Mouse (Mus musculus) telencephalon, adult 2 months (tissue): Measurements from ENCODE around the gene Strn4.
A peak's percentile ranks its signal among the peaks of the same experiment; 100 is the strongest.

Source experiments
- DNase-seq: peaks from one replicate; pipeline ENCODE4 v3.0.0-alpha.2; 2011; ENCODE audit warnings: low read depth, low spot score

Gene Strn4

GRCm38 (mm10) chr7:16841561-16842560 is 26.2 kb downstream of the Strn4 start:
- no peak for DNase-seq

- DNase-seq: no peak
Observed at GRCm38 (mm10) chr7:16842645-16843063, 27.0 kb downstream of the Strn4 start, which contains the start of gene Prkd2. Gene Prkd2 (plus strand): TSS chr7:16842902.

GRCm38 (mm10) chr7:16843441-16844171 is 27.9 kb downstream of the Strn4 start:
- no peak for DNase-seq

- DNase-seq: no peak
Observed at GRCm38 (mm10) chr7:16844696-16845071, 29.0 kb downstream of the Strn4 start.

- no peak for DNase-seq
Observed at GRCm38 (mm10) chr7:16845072-16845819, 29.6 kb downstream of the Strn4 start.

GRCm38 (mm10) chr7:16845820-16846167 is 30.1 kb downstream of the Strn4 start:
- DNase-seq: no peak

- DNase-seq: no peak
Observed at GRCm38 (mm10) chr7:16846775-16847174, 31.1 kb downstream of the Strn4 start.

GRCm38 (mm10) chr7:16847507-16847906 is 31.8 kb downstream of the Strn4 start:
- no peak for DNase-seq

GRCm38 (mm10) chr7:16848579-16848978 is 32.9 kb downstream of the Strn4 start:
- DNase-seq: no peak

- DNase-seq: no peak
Observed at GRCm38 (mm10) chr7:16851636-16852035, 35.9 kb downstream of the Strn4 start.

GRCm38 (mm10) chr7:16853302-16853831 is 37.7 kb downstream of the Strn4 start:
- no peak for DNase-seq

GRCm38 (mm10) chr7:16858336-16858735 is 42.6 kb downstream of the Strn4 start:
- no peak for DNase-seq

- DNase-seq: peak; percentile 33
Observed at GRCm38 (mm10) chr7:16859902-16860651, 44.4 kb downstream of the Strn4 start.

- DNase-seq: no peak
Observed at GRCm38 (mm10) chr7:16867488-16867887, 51.8 kb downstream of the Strn4 start.

- peak; percentile 99 for DNase-seq
Observed at GRCm38 (mm10) chr7:16869497-16869896, 53.8 kb downstream of the Strn4 start.

- no peak for DNase-seq
Observed at GRCm38 (mm10) chr7:16871600-16871999, 55.9 kb downstream of the Strn4 start.

- DNase-seq: no peak
Observed at GRCm38 (mm10) chr7:16872478-16872877, 56.8 kb downstream of the Strn4 start.

GRCm38 (mm10) chr7:16873392-16873791 is 57.7 kb downstream of the Strn4 start:
- no peak for DNase-seq

- peak; percentile 76 for DNase-seq
Observed at GRCm38 (mm10) chr7:16874190-16874589, 58.5 kb downstream of the Strn4 start.

GRCm38 (mm10) chr7:16874756-16875309 is 59.1 kb downstream of the Strn4 start:
- peak; percentile 100 for DNase-seq

GRCm38 (mm10) chr7:16875310-16875325 is 59.4 kb downstream of the Strn4 start, which contains the start of gene Dact3:
Gene Dact3 (plus strand): TSS chr7:16875317.
- no peak for DNase-seq
